In the genomic region with DNA sequence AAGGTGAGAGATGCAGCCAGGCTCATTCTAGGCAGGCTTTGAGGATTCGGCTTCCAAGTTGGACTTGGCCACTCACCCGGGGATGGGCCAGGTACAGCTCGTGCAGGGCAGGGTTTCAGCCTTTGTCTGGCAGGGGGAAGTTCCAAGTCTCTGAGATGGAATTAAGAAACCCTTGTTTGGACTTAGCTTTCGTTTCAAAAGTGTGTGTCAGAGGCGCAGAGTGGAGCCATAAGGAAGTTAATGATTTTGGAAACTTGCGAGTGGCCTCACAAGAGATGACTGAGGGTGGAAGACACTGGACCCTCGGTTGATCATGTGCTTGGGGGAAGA, we compare ENCODE assay signal across 8 mouse cellular contexts. TPM values are rescaled to one million over a fixed set of nuclear protein-coding genes. Genes with fewer than 3 reads are reported as not detected.
DNase-seq lines count a peak whose midpoint lies in the region; ATAC-seq and TF ChIP-seq lines count a peak whose summit lies in the region.

No protein-coding gene starts in this region.

- no peak for ATAC-seq in liver, embryonic 14.5 days (ENCODE audit: insufficient read depth)
- ATAC-seq in stomach, embryonic 16.5 days (ENCODE audit: insufficient read depth, low FRiP score): no peak

- peak overlapping the region; percentile 40 for H3K27ac ChIP-seq in spleen, adult 2 months (ENCODE audit: insufficient read depth, low read length)
- no peak overlapping the region for H3K27ac ChIP-seq in liver, embryonic 14.5 days
- peak overlapping the region; percentile 96 for H3K27ac ChIP-seq in stomach, embryonic 16.5 days (ENCODE audit: low read length)

- peak; percentile 48 for DNase-seq in adrenal gland, adult 2 months
- no peak for DNase-seq in adrenal gland, adult 8-10 months
- DNase-seq in spleen, adult 2 months (ENCODE audit: low read depth in 1 of 2, low spot score in 2 of 2): no peak
- no peak for DNase-seq in spleen, postnatal 14 days (ENCODE audit: low spot score in 2 of 2)
- DNase-seq in liver, embryonic 14.5 days (ENCODE audit: low read depth in 3 of 3, low spot score in 3 of 3): no peak
- no peak for DNase-seq in adrenal gland, postnatal 14 days
- DNase-seq in kidney, postnatal 4 days: no peak

- no peak for TF ChIP-seq EP300 in liver, embryonic 14.5 days (IDR thresholded peaks at IDR 0.05; ENCODE audit: low read depth)

- peak overlapping the region; percentile 85 for H3K4me2 ChIP-seq in liver, embryonic 14.5 days (ENCODE audit: low read depth)
- H3K4me2 ChIP-seq in stomach, embryonic 16.5 days (ENCODE audit: low read depth, low read length): peak overlapping the region; percentile 82

- no peaks in the 10 kb centered on the region for H3K27me3 ChIP-seq in spleen, adult 2 months (ENCODE audit: control insufficient read depth, insufficient read depth, low read length)
- no peaks in the 10 kb centered on the region; the same call in 1 of the 2 replicates for H3K27me3 ChIP-seq in liver, embryonic 14.5 days (ENCODE audit: control insufficient read depth, insufficient read depth, low read length)
- no peaks in the 10 kb centered on the region for H3K27me3 ChIP-seq in stomach, embryonic 16.5 days (ENCODE audit: control insufficient read depth, insufficient read depth, low read length)

- no peak for TF ChIP-seq CTCF in spleen, adult 2 months (IDR thresholded peaks at IDR 0.05; ENCODE audit: extremely low read depth, insufficient read depth, insufficient read length, insufficient replicate concordance)
- TF ChIP-seq CTCF in liver, embryonic 14.5 days (IDR thresholded peaks at IDR 0.05; ENCODE audit: low read depth): no peak

- H3K9ac ChIP-seq in liver, embryonic 14.5 days (replicated peaks): peak overlapping the region; percentile 76
- H3K9ac ChIP-seq in stomach, embryonic 16.5 days (ENCODE audit: low read length): peak overlapping the region; percentile 98

- no peak for TF ChIP-seq POLR2A in spleen, adult 2 months (IDR thresholded peaks at IDR 0.05; ENCODE audit: low read depth, low read length)

- H3K36me3 ChIP-seq in spleen, adult 2 months (ENCODE audit: control insufficient read depth, insufficient read depth, low read length): no peaks in the 10 kb centered on the region
- H3K36me3 ChIP-seq in liver, embryonic 14.5 days (replicated peaks; ENCODE audit: control insufficient read depth, insufficient read depth, low read depth): no peaks in the 10 kb centered on the region
- H3K36me3 ChIP-seq in stomach, embryonic 16.5 days (ENCODE audit: control insufficient read depth, insufficient read depth, low read length): no peaks in the 10 kb centered on the region

- peaks cover 23% of the 10 kb centered on the region; the same call in 1 of the 2 replicates for H3K4me1 ChIP-seq in spleen, adult 2 months (ENCODE audit: control insufficient read depth, insufficient read depth, insufficient read length)
- H3K4me1 ChIP-seq in liver, embryonic 14.5 days (replicated peaks; ENCODE audit: control insufficient read depth in 2 of 2, insufficient read depth in 2 of 2, low read length in 1 of 2): peaks cover 6 to 16% of the 10 kb centered on the region in 2 experiments
- peaks cover 49% of the 10 kb centered on the region for H3K4me1 ChIP-seq in stomach, embryonic 16.5 days (ENCODE audit: control insufficient read depth, insufficient read depth, low read length)

- peak overlapping the region; percentile 72; the same call in 1 of the 2 replicates for H3K4me3 ChIP-seq in spleen, adult 2 months (ENCODE audit: extremely low read depth, insufficient read depth, insufficient read length)
- peak overlapping the region; percentile 63 to 74 for H3K4me3 ChIP-seq in liver, embryonic 14.5 days (ENCODE audit: insufficient read depth in 1 of 2, low read depth in 2 of 2, low read length in 2 of 2)
- peak overlapping the region; percentile 94 for H3K4me3 ChIP-seq in stomach, embryonic 16.5 days (replicated peaks; ENCODE audit: low read length)

- 24% methylated on average over 7 of the region's 7 CpGs for WGBS in spleen, adult 2 months
- WGBS in liver, embryonic 14.5 days (ENCODE audit: insufficient replicate concordance): 20% methylated on average over 7 of the region's 7 CpGs
- 6% methylated on average over 7 of the region's 7 CpGs for WGBS in stomach, embryonic 16.5 days

- H3K9me3 ChIP-seq in liver, embryonic 14.5 days (ENCODE audit: control insufficient read depth, low read length): no peaks in the 10 kb centered on the region
- no peaks in the 10 kb centered on the region for H3K9me3 ChIP-seq in stomach, embryonic 16.5 days (replicated peaks; ENCODE audit: control insufficient read depth, low read length)

RNA-seq across cellular contexts. Expression of gene Bri3, which starts 12.3 kb away (rescaled TPM):
- total RNA-seq in adrenal gland, adult 2 months (2021): 100 to 1,000 TPM; 127 TPM
- 248 and 377 TPM in 2 replicates for polyA plus RNA-seq in adrenal gland, adult 2 months (2012; rRNA removed)
- total RNA-seq in adrenal gland, adult 8-10 months (2022): 100 to 1,000 TPM; 101 to 135 (median 118) TPM
- 50.2 and 60.3 TPM in 2 replicates for polyA plus RNA-seq in spleen, adult 2 months (2012; rRNA removed)
- polyA plus RNA-seq in liver, embryonic 14.5 days (2012; rRNA removed): 9.0 and 12.1 TPM in 2 replicates
- 15.9 and 18.5 TPM in 2 replicates for polyA plus RNA-seq in liver, embryonic 14.5 days (2014; fragmentation: Nextera tagmentation; extraction: Ambion mirVana)
- 88.0 and 93.6 TPM in 2 replicates for polyA plus RNA-seq in stomach, embryonic 16.5 days (2015; fragmentation: Nextera tagmentation; extraction: Ambion mirVana)
- 123 and 128 TPM in 2 replicates for total RNA-seq in adrenal gland, postnatal 14 days (2021)

RNA-seq across cellular contexts. Expression of gene Tecpr1, which starts 33.1 kb away (rescaled TPM):
- total RNA-seq in adrenal gland, adult 2 months (2021): 100 to 1,000 TPM in 1 of 2 experiments, 10 to 100 TPM in 1; 77.8 to 125 TPM
- 130 and 135 TPM in 2 replicates for polyA plus RNA-seq in adrenal gland, adult 2 months (2012; rRNA removed)
- total RNA-seq in adrenal gland, adult 8-10 months (2022): 100 to 1,000 TPM; 113 to 201 (median 148) TPM
- polyA plus RNA-seq in spleen, adult 2 months (2012; rRNA removed): 71.1 and 73.9 TPM in 2 replicates
- polyA plus RNA-seq in liver, embryonic 14.5 days (2012; rRNA removed): 2.0 and 2.6 TPM in 2 replicates
- polyA plus RNA-seq in liver, embryonic 14.5 days (2014; fragmentation: Nextera tagmentation; extraction: Ambion mirVana): 1.3 and 1.4 TPM in 2 replicates
- polyA plus RNA-seq in stomach, embryonic 16.5 days (2015; fragmentation: Nextera tagmentation; extraction: Ambion mirVana): 24.7 and 25.4 TPM in 2 replicates
- total RNA-seq in adrenal gland, postnatal 14 days (2021): 79.1 and 89.2 TPM in 2 replicates
